Mouse (Mus musculus) spleen, adult 2 months (tissue): Measurements from ENCODE around the gene Tmpo. TPM values are rescaled to one million over a fixed set of nuclear protein-coding genes. Genes with fewer than 3 reads are reported as not detected.

Experiments used
- DNase-seq, 2 experiments: peaks; one replicate each; pipeline versions ENCODE4 v3.0.0 to v3.0.0-alpha.2; 2012 to 2021; ENCODE audit warnings: low spot score in 2 of 2, low read depth in 1 of 2
- H3K27ac ChIP-seq: fragments of 200-500 bp; 2 replicates; pipeline ENCODE4 v1.5.1; 2012; ENCODE audit warnings: low read length, inconsistent platforms; ENCODE audit not compliant: insufficient read depth
- H3K27me3 ChIP-seq: fragments of 200-500 bp; 2 replicates; pipeline ENCODE4 v1.6.1; 2012; ENCODE audit warnings: mild to moderate bottlenecking, moderate library complexity, low read length, inconsistent platforms; ENCODE audit not compliant: control insufficient read depth, insufficient read depth
- H3K36me3 ChIP-seq: fragments of 200-500 bp; 2 replicates; pipeline ENCODE4 v1.6.1; 2012; ENCODE audit warnings: mild to moderate bottlenecking, low read length, inconsistent platforms; ENCODE audit not compliant: control insufficient read depth, insufficient read depth
- H3K4me1 ChIP-seq: fragments of 200-500 bp; 2 replicates; pipeline ENCODE4 v1.6.1; 2011; ENCODE audit warnings: inconsistent platforms; ENCODE audit not compliant: control insufficient read depth, insufficient read depth, insufficient read length
- H3K4me3 ChIP-seq: fragments of 200-500 bp; 2 replicates; pipeline ENCODE4 v1.5.1; 2011; ENCODE audit warnings: mild to moderate bottlenecking, inconsistent platforms; ENCODE audit not compliant: insufficient read depth, insufficient read length; ENCODE audit errors: extremely low read depth
- CTCF ChIP-seq: fragments of 200-500 bp; IDR thresholded peaks from 2 replicates; pipeline ENCODE4 v1.5.1; 2011; ENCODE audit warnings: mild to moderate bottlenecking, inconsistent platforms; ENCODE audit not compliant: insufficient read depth, insufficient read length, insufficient replicate concordance; ENCODE audit errors: extremely low read depth
- POLR2A ChIP-seq: fragments of 200-500 bp; IDR thresholded peaks from 2 replicates; pipeline ENCODE4 v1.6.1; 2011; ENCODE audit warnings: low read depth, low read length, inconsistent platforms
- WGBS: fragments of 180-500 bp; shearing (Covaris S2); methylation state at CpG from one replicate; pipeline ENCODE4 v1.1.7; 2018; 5-methylcytosine and 5-hydroxymethylcytosine counted together
- polyA plus RNA-seq: library from polyadenylated mRNA; depleted of rRNA; stranded (reverse); fragments of >200 nt; gene quantifications from 2 replicates; pipeline ENCODE4 v1.2.3, GENCODE M21; 2012

Gene Tmpo
- polyA plus RNA-seq, 1 experiment = 37.0 TPM

- DNase-seq = no peak
- TF ChIP-seq CTCF = no peak
- TF ChIP-seq POLR2A = no peak
- WGBS = 73% methylated on average over 5 of the region's 5 CpGs
- Histone ChIP-seq H3K4me3 (no peak overlapping the region), H3K4me1 (no peaks in the 10 kb centered on the region; the same call in 1 of the 2 replicates), H3K36me3 (peaks cover 46% of the 10 kb centered on the region), H3K27me3 (no peaks in the 10 kb centered on the region), H3K27ac (no peak overlapping the region)
These were observed 20.1 kb downstream of the Tmpo start for GRCm38 (mm10) chr10:91161006-91161405.

GRCm38 (mm10) chr10:91158442-91158841, 22.7 kb downstream of the Tmpo start:
- no peak overlapping the region for H3K4me3 ChIP-seq
- no peaks in the 10 kb centered on the region for H3K27me3 ChIP-seq
- TF ChIP-seq CTCF = no peak
- TF ChIP-seq POLR2A = no peak
- H3K4me1 ChIP-seq = no peaks in the 10 kb centered on the region; the same call in 1 of the 2 replicates
- 87% methylated on average over 8 of the region's 8 CpGs for WGBS
- DNase-seq = no peak
- peaks cover 45% of the 10 kb centered on the region for H3K36me3 ChIP-seq
- no peak overlapping the region for H3K27ac ChIP-seq

GRCm38 (mm10) chr10:91156338-91156737, 24.8 kb downstream of the Tmpo start:
- H3K4me3 ChIP-seq = no peak overlapping the region

GRCm38 (mm10) chr10:91153894-91154503, 27.1 kb downstream of the Tmpo start:
- H3K27me3 ChIP-seq = no peaks in the 10 kb centered on the region
- no peaks in the 10 kb centered on the region for H3K4me1 ChIP-seq
- no peak overlapping the region for H3K27ac ChIP-seq
- no peak overlapping the region for H3K4me3 ChIP-seq
- 84% methylated on average over 10 of the region's 10 CpGs for WGBS
- peaks cover 43% of the 10 kb centered on the region for H3K36me3 ChIP-seq
- TF ChIP-seq CTCF = no peak
- TF ChIP-seq POLR2A = no peak
- DNase-seq = no peak

More at GRCm38 (mm10) chr10:91156338-91156737, 24.8 kb downstream of the Tmpo start:
- peaks cover 39% of the 10 kb centered on the region for H3K36me3 ChIP-seq
- no peaks in the 10 kb centered on the region for H3K27me3 ChIP-seq
- no peak for DNase-seq
- no peak for TF ChIP-seq CTCF
- TF ChIP-seq POLR2A = no peak
- no peak overlapping the region for H3K27ac ChIP-seq
- 91% methylated on average over 6 of the region's 6 CpGs for WGBS
- no peaks in the 10 kb centered on the region; the same call in 1 of the 2 replicates for H3K4me1 ChIP-seq

GRCm38 (mm10) chr10:91145413-91145812, 35.7 kb downstream of the Tmpo start:
- peaks cover 12% of the 10 kb centered on the region for H3K36me3 ChIP-seq

GRCm38 (mm10) chr10:91143313-91144230, 37.5 kb downstream of the Tmpo start:
- TF ChIP-seq POLR2A = no peak

More at GRCm38 (mm10) chr10:91145413-91145812, 35.7 kb downstream of the Tmpo start:
- DNase-seq = no peak
- H3K27ac ChIP-seq = no peak overlapping the region
- H3K4me1 ChIP-seq = no peaks in the 10 kb centered on the region
- no peaks in the 10 kb centered on the region for H3K27me3 ChIP-seq
- TF ChIP-seq POLR2A = no peak
- no peak for TF ChIP-seq CTCF
- H3K4me3 ChIP-seq = no peak overlapping the region
- WGBS = 98% methylated on average over 7 of the region's 7 CpGs

More at GRCm38 (mm10) chr10:91143313-91144230, 37.5 kb downstream of the Tmpo start:
- Histone ChIP-seq H3K4me1 (no peaks in the 10 kb centered on the region), H3K27ac (no peak overlapping the region), H3K4me3 (no peak overlapping the region), H3K36me3 (peaks cover 4% of the 10 kb centered on the region), H3K27me3 (no peaks in the 10 kb centered on the region)
- DNase-seq = no peak
- WGBS = 69% methylated on average over 18 of the region's 18 CpGs
